28 mouse cellular contexts compared by ENCODE assay signal in genomic region chr7:134242773-134243172, GRCm38 (mm10). TPM values are rescaled to one million over a fixed set of nuclear protein-coding genes. Genes with fewer than 3 reads are reported as not detected.
DNase-seq lines count a peak whose midpoint lies in the region; ATAC-seq lines count a peak whose summit lies in the region.
"Had no signal": no experiment of that assay in that cellular context is flagged by ENCODE, and none has a peak within 500 bp of the region (broad histone marks: within the 10 kb centered on the region; RNA-seq: fewer than 3 reads in every experiment).

No protein-coding gene starts in this region.

- H3K4me1 ChIP-seq in kidney, embryonic 15.5 days: no peaks in the 10 kb centered on the region
- no peaks in the 10 kb centered on the region for H3K4me1 ChIP-seq in kidney, embryonic 14.5 days (ENCODE audit: control insufficient read depth, insufficient read depth, low read length)
- H3K4me1 ChIP-seq in brown adipose tissue, adult 24 weeks (ENCODE audit: control insufficient read depth, insufficient read depth, insufficient read length, low read length): peaks cover 6% of the 10 kb centered on the region; the same call in 1 of the 2 replicates
- peaks cover 5% of the 10 kb centered on the region; the same call in 1 of the 2 replicates for H3K4me1 ChIP-seq in neural tube, embryonic 15.5 days
- H3K4me1 ChIP-seq: megakaryocyte, embryonic 14.5 days; neural tube, embryonic 12.5 days had no signal

- intact Hi-C loops in heart, postnatal 14 days (cut with DNase I): no loop called here

- no peak overlapping the region for H3K9ac ChIP-seq in kidney, embryonic 15.5 days
- H3K9ac ChIP-seq in kidney, embryonic 14.5 days (ENCODE audit: low read depth, low read length): no peak overlapping the region
- H3K9ac ChIP-seq in neural tube, embryonic 15.5 days (replicated peaks): no peak overlapping the region
- H3K9ac ChIP-seq: hindbrain, embryonic 14.5 days; limb, embryonic 13.5 days; midbrain, embryonic 12.5 days; neural tube, embryonic 12.5 days had no signal

- ATAC-seq in kidney, embryonic 15.5 days (replicated peaks; ENCODE audit: low FRiP score): no peak
- ATAC-seq in kidney, embryonic 14.5 days (ENCODE audit: low FRiP score, low TSS enrichment): no peak
- no peak for ATAC-seq in neural tube, embryonic 15.5 days (ENCODE audit: low FRiP score)
- ATAC-seq: forebrain, embryonic 14.5 days; Patski had no signal

- no peak overlapping the region for H3K4me3 ChIP-seq in kidney, embryonic 15.5 days (replicated peaks)
- no peak overlapping the region for H3K4me3 ChIP-seq in kidney, embryonic 14.5 days (ENCODE audit: low read length)
- H3K4me3 ChIP-seq in brown adipose tissue, adult 24 weeks (ENCODE audit: insufficient read depth, low read depth, low read length): no peak overlapping the region
- no peak overlapping the region for H3K4me3 ChIP-seq in neural tube, embryonic 15.5 days (replicated peaks)
- H3K4me3 ChIP-seq: layer of hippocampus, adult 2 months; limb, embryonic 13.5 days; megakaryocyte, embryonic 14.5 days; midbrain, embryonic 12.5 days; myocyte; neural tube, embryonic 12.5 days had no signal

- no peaks in the 10 kb centered on the region for H3K27me3 ChIP-seq in kidney, embryonic 15.5 days
- H3K27me3 ChIP-seq in kidney, embryonic 14.5 days (ENCODE audit: control insufficient read depth, insufficient read depth, low read length): no peaks in the 10 kb centered on the region
- H3K27me3 ChIP-seq in neural tube, embryonic 15.5 days (replicated peaks): no peaks in the 10 kb centered on the region
- H3K27me3 ChIP-seq: megakaryocyte, embryonic 14.5 days; midbrain, embryonic 12.5 days; neural tube, embryonic 12.5 days; Patski had no signal

- 79% methylated on average over 1 of the region's 1 CpGs for WGBS in kidney, embryonic 15.5 days
- WGBS in kidney, embryonic 14.5 days: 80% methylated on average over 1 of the region's 1 CpGs
- WGBS in neural tube, embryonic 15.5 days: 88% methylated on average over 1 of the region's 1 CpGs

- peak; percentile 16 to 52 for DNase-seq in heart, adult 18-20 months
- no peak for DNase-seq in heart, postnatal 14 days
- DNase-seq in lung, postnatal 25 days (ENCODE audit: low spot score): peak; percentile 47
- DNase-seq: adrenal gland, postnatal 10 days; cerebellum, adult 11 months; cerebellum, adult 9-10 months; cerebellum, postnatal 36 days; gastrocnemius, postnatal 25 days; right cerebral cortex, postnatal 4 days; thymus, adult 18-20 months; thymus, postnatal 25 days had no signal

- peak overlapping the region; percentile 3; the same call in 1 of the 2 replicates for H3K27ac ChIP-seq in kidney, embryonic 15.5 days
- no peak overlapping the region for H3K27ac ChIP-seq in kidney, embryonic 14.5 days (ENCODE audit: low read depth, low read length)
- 0 out of 2 replicates have a peak overlapping the region, but pooled peaks have one; percentile 50 for H3K27ac ChIP-seq in brown adipose tissue, adult 24 weeks (replicated peaks; ENCODE audit: low read depth, low read length)
- H3K27ac ChIP-seq in neural tube, embryonic 15.5 days (replicated peaks): no peak overlapping the region
- H3K27ac ChIP-seq: hindbrain, embryonic 14.5 days; kidney, postnatal 0 days; layer of hippocampus, adult 2 months; limb, embryonic 13.5 days; midbrain, embryonic 12.5 days; neural tube, embryonic 12.5 days; stomach, postnatal 0 days had no signal

- no peak overlapping the region for H3K4me2 ChIP-seq in kidney, embryonic 15.5 days
- no peak overlapping the region for H3K4me2 ChIP-seq in kidney, embryonic 14.5 days (replicated peaks; ENCODE audit: low read depth, low read length)
- no peak overlapping the region for H3K4me2 ChIP-seq in neural tube, embryonic 15.5 days
- H3K4me2 ChIP-seq: hindbrain, embryonic 14.5 days; limb, embryonic 13.5 days; liver, embryonic 11.5 days; midbrain, embryonic 12.5 days; neural tube, embryonic 12.5 days had no signal

- no peaks in the 10 kb centered on the region for H3K9me3 ChIP-seq in kidney, embryonic 15.5 days (replicated peaks)
- H3K9me3 ChIP-seq in kidney, embryonic 14.5 days (ENCODE audit: control insufficient read depth, low read length): 0 out of 2 replicates have a peak, but pooled peaks cover 3% of the 10 kb centered on the region
- H3K9me3 ChIP-seq in neural tube, embryonic 15.5 days (replicated peaks): no peaks in the 10 kb centered on the region
- H3K9me3 ChIP-seq: limb, embryonic 13.5 days; midbrain, embryonic 12.5 days; neural tube, embryonic 12.5 days had no signal

- H3K36me3 ChIP-seq in kidney, embryonic 15.5 days: no peaks in the 10 kb centered on the region
- H3K36me3 ChIP-seq in kidney, embryonic 14.5 days (ENCODE audit: control insufficient read depth, insufficient read depth, low read length): no peaks in the 10 kb centered on the region
- no peaks in the 10 kb centered on the region for H3K36me3 ChIP-seq in neural tube, embryonic 15.5 days
- H3K36me3 ChIP-seq: limb, embryonic 13.5 days; midbrain, embryonic 12.5 days; neural tube, embryonic 12.5 days had no signal

RNA-seq across cellular contexts. Expression of gene Adam12, which starts 10.8 kb away (rescaled TPM):
- total RNA-seq in heart, adult 18-20 months (2021): 1 to 10 TPM in 1 of 2 experiments, under 1 TPM in 1; 0.42 to 2.1 TPM
- total RNA-seq in heart, postnatal 14 days (2021): 1 to 10 TPM; 4.5 to 6.2 TPM
- 4.6 and 6.8 TPM in 2 replicates for polyA plus RNA-seq in kidney, embryonic 15.5 days (2015; fragmentation: Nextera tagmentation; extraction: Ambion mirVana)
- polyA plus RNA-seq in kidney, embryonic 14.5 days (2014; fragmentation: Nextera tagmentation; extraction: Ambion mirVana): 3.7 and 7.0 TPM in 2 replicates
- polyA plus RNA-seq in brown adipose tissue, adult 24 weeks (2012; ENCODE audit: insufficient read depth, insufficient read length, missing spikeins): 10.4 and 10.5 TPM in 2 replicates
- 3.7 and 5.1 TPM in 2 replicates for polyA plus RNA-seq in neural tube, embryonic 15.5 days (2015; fragmentation: Nextera tagmentation; extraction: Ambion mirVana)
- total RNA-seq: MEL had no signal

Comparison
In these comparisons a context has a peak if more than half of its experiments do, and no peak if none do; other contexts are left out.
1. DNase-seq: peak in heart, adult 18-20 months (2 of 2) and lung, postnatal 25 days (single experiment); none in heart, postnatal 14 days (0 of 2).
2. H3K27ac ChIP-seq: peak in kidney, embryonic 15.5 days (single experiment) and brown adipose tissue, adult 24 weeks (single experiment); none in kidney, embryonic 14.5 days (single experiment) and neural tube, embryonic 15.5 days (single experiment).